Mouse (Mus musculus): ENCODE data around the gene Utp15. TPM values are rescaled to one million over a fixed set of nuclear protein-coding genes. Genes with fewer than 3 reads are reported as not detected.

The Utp15 gene
- 53.2 TPM for polyA plus RNA-seq (2017; shearing (Covaris generic))

DNA sequence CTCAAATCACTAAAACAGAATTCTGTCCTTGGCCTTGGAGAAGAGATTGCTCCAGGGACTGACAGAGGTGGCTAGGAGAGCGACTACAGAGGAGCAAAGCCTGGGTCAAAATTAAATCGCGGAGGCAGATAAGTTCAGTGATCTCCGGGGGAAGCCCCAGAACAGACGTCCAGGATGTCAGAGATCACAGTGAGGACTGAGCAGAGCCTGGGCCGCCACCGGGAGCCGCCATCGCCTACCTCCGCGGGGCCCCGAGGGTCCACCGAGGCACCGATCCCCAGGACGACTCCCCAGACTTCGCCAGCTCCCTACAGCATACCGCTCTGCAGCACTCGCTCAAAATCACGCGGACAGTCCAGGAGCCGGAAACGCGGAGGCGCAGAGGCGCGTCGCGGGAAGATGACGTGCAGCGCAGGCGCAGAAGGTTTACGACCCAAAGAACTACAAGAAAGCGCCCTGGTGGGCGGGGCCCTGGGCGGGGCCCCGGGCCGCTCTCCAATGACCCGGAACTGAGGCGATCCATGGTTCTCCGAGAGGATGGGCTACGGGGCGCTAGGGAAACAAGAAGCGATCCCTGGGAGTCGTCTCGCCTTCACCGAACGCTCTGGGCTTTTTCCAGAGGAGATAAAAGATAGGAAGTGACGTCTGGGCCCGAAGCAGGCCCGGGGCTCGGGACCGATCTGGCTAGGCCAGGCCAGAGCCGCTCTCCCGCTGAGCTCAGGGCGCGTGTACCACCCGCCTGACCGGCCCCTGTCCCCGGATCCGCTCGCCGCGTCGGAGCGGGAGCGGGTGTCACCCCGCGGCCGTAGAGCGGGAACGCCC lies at the start of gene Utp15, which contains the start of gene Ankra2:
Gene Utp15 (minus strand): TSS at position 406 of the 822 bp plus-strand sequence.
Gene Ankra2 (plus strand): TSS at position 439 of the 822 bp plus-strand sequence.

GRCm38 (mm10) chr13:98279686-98280085 lies 16.8 kb upstream of the Utp15 start, which contains the start of gene Gm21976:
Gene Gm21976, plus strand, starts transcription at chr13:98279887.

DNA sequence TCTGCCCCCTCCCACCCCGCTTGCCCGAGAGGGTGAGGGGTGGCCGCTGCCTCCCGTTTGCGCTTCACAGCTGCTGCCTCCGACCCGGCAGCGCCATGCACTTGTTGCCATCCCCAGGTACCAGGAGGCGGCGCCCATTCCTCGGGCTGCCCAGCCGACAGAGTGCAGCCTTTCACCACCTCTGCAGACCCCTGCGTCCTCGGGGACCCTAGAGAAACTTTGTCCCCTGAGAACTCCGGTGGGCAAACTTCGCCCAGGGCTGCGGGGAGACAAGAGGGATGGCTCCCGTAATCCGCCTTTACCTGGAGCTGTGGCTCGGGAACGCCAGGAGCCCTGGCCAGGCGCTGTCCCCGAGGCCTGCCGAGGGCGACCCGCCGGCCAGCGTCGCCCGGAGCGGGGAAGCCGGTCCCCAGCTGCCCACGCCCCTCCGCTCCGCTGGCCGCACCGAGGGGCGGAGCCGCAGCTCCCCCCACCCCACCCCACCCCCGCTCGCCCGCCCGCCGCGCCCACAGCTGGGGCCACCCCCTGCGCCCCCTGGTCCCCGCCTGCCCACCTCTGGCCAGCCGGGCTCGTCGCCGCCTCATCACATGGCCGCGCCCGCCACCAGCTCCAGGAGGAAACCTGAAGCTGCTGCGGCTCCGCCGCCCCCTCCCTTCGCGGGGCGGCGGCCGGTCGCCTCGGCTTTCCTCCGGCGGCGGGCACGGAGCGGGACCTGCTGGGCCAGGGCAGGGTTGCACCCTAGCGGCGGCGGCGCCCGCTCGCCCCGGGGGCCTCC lies 56.9 kb downstream of the Utp15 start, which contains the start of gene Arhgef28:
Gene Arhgef28 (minus strand): TSS at position 669 of the 775 bp plus-strand sequence.

Other genes starting within 250 kb of the Utp15 start
- 0.09 TPM for gene Arhgef28, start 56.6 kb downstream of the Utp15 start, polyA plus RNA-seq (2017; shearing (Covaris generic))
- gene Ankra2, start within 50 bp of the Utp15 start, polyA plus RNA-seq (2017; shearing (Covaris generic)): 33.9 TPM
- gene Gm21976, start 16.8 kb upstream of the Utp15 start, polyA plus RNA-seq (2017; shearing (Covaris generic)): not detected
- 681 TPM for gene Btf3, start 54.0 kb upstream of the Utp15 start, polyA plus RNA-seq (2017; shearing (Covaris generic))
- gene Foxd1, start 91.2 kb upstream of the Utp15 start, polyA plus RNA-seq (2017; shearing (Covaris generic)): not detected
- 1.0 TPM for gene Gm10320, start 229.0 kb upstream of the Utp15 start, polyA plus RNA-seq (2017; shearing (Covaris generic))